Mouse (Mus musculus): ENCODE measurements around the gene Rslcan18.
"Not testable (repeated sequence)": the region's sequence is repeated elsewhere in the genome, so short reads cannot be mapped to it uniquely, and the experiment has no call there.

GRCm38 (mm10) chr13:67116163-67116562 is at the start of gene Rslcan18:
- TF ChIP-seq CHD2 (IDR thresholded peaks at IDR 0.05; ENCODE audit: low read depth, low read length); ZC3H11A (IDR thresholded peaks at IDR 0.05; ENCODE audit: borderline replicate concordance, low read depth, low read length); HCFC1 (IDR thresholded peaks at IDR 0.05; ENCODE audit: borderline replicate concordance, insufficient read depth, low read length): not testable (repeated sequence)

Measured in ES-E14 (cell line).